Mouse (Mus musculus) midbrain, embryonic 11.5 days (tissue): ENCODE data around the gene Shc2. TPM values are rescaled to one million over a fixed set of nuclear protein-coding genes. Genes with fewer than 3 reads are reported as not detected.

Experiments used
- ATAC-seq: fragments of 200-750 bp; cut with Nextera tagmentation; 2 replicates; pipeline ENCODE4 v1.8.0; 2017; ENCODE audit warnings: moderate TSS enrichment, moderate library complexity; ENCODE audit not compliant: low FRiP score
- DNase-seq: peaks from one replicate; pipeline ENCODE4 v3.0.0; 2015; ENCODE audit warnings: low spot score; ENCODE audit errors: missing footprints
- H3K27ac ChIP-seq: fragments of 300-500 bp; sonication (generic); 2 replicates; pipeline ENCODE4 v1.5.1; 2014; ENCODE audit warnings: low read depth, low read length
- H3K27me3 ChIP-seq: fragments of 300-500 bp; sonication (generic); 2 replicates; pipeline ENCODE4 v1.6.1; 2014; ENCODE audit warnings: mild to moderate bottlenecking, low read length, moderate library complexity, mixed read lengths; ENCODE audit not compliant: control insufficient read depth, insufficient read depth
- H3K36me3 ChIP-seq: fragments of 300-500 bp; sonication (generic); 2 replicates; pipeline ENCODE4 v1.6.1; 2014; ENCODE audit warnings: mild to moderate bottlenecking, low read length, moderate library complexity, mixed read lengths; ENCODE audit not compliant: control insufficient read depth, insufficient read depth
- H3K4me1 ChIP-seq: fragments of 300-500 bp; sonication (generic); 2 replicates; pipeline ENCODE4 v1.6.1; 2014; ENCODE audit warnings: low read length; ENCODE audit not compliant: control insufficient read depth, insufficient read depth
- H3K4me2 ChIP-seq: fragments of 300-500 bp; sonication (generic); 2 replicates; pipeline ENCODE4 v1.6.1; 2014; ENCODE audit warnings: mild to moderate bottlenecking, moderate library complexity
- H3K4me3 ChIP-seq: fragments of 300-500 bp; sonication (generic); 2 replicates; pipeline ENCODE4 v1.5.1; 2014; ENCODE audit warnings: low read depth, low read length
- H3K9ac ChIP-seq: fragments of 300-500 bp; sonication (generic); 2 replicates; pipeline ENCODE4 v1.6.1; 2014; ENCODE audit warnings: low read length
- H3K9me3 ChIP-seq: fragments of 300-500 bp; sonication (generic); 2 replicates; pipeline ENCODE4 v1.6.1; 2016; ENCODE audit warnings: low read length; ENCODE audit not compliant: control insufficient read depth
- WGBS: fragments of 180-500 bp; shearing (Covaris S2); extraction: QIAGEN DNeasy Blood & Tissue Kit; methylation state at CpG from one replicate; pipeline ENCODE4 v1.1.7; 2014; 5-methylcytosine and 5-hydroxymethylcytosine counted together
- polyA plus RNA-seq: library from polyadenylated mRNA; unstranded; fragments of >200 nt; fragmentation: Nextera tagmentation; extraction: Ambion mirVana; gene quantifications from 2 replicates; pipeline ENCODE4 v1.2.1, GENCODE M21; 2014

The Shc2 gene
- polyA plus RNA-seq, 1 experiment from 2014 or later, result 13.0 TPM

GRCm38 (mm10) chr10:79590702-79591101, 47.0 kb downstream of the Shc2 start:
- DNase-seq (no peak), ATAC-seq (no peak)
- WGBS, result 94% methylated on average over 1 of the region's 1 CpGs
- Histone ChIP-seq H3K4me1 (no peaks in the 10 kb centered on the region), H3K4me2 (no peak overlapping the region), H3K27ac (no peak overlapping the region), H3K36me3 (no peaks in the 10 kb centered on the region; the same call in 1 of the 2 replicates), H3K9me3 (no peaks in the 10 kb centered on the region), H3K27me3 (peaks cover 4% of the 10 kb centered on the region; the same call in 1 of the 2 replicates), H3K9ac (no peak overlapping the region), H3K4me3 (no peak overlapping the region)

GRCm38 (mm10) chr10:79587752-79588126, 50.0 kb downstream of the Shc2 start:
- DNase-seq (peak; percentile 59), ATAC-seq (no peak)
- Histone ChIP-seq H3K27ac (no peak overlapping the region), H3K27me3 (no peaks in the 10 kb centered on the region), H3K4me1 (no peaks in the 10 kb centered on the region), H3K9ac (no peak overlapping the region), H3K4me3 (no peak overlapping the region), H3K9me3 (no peaks in the 10 kb centered on the region), H3K4me2 (no peak overlapping the region), H3K36me3 (no peaks in the 10 kb centered on the region; the same call in 1 of the 2 replicates)
- 73% methylated on average over 4 of the region's 4 CpGs for WGBS

- no peak within 1 kb of the TSS for H3K9ac ChIP-seq
- no peak within 1 kb of the TSS for H3K4me3 ChIP-seq
- no peaks in the 10 kb centered on the region; the same call in 1 of the 2 replicates for H3K36me3 ChIP-seq
- DNase-seq (peak; percentile 51), ATAC-seq (no peak)
- H3K9me3 ChIP-seq, result no peaks in the 10 kb centered on the region
- WGBS, result 77% methylated on average over 5 of the region's 5 CpGs
- no peaks in the 10 kb centered on the region for H3K4me1 ChIP-seq
- no peak within 1 kb of the TSS for H3K27ac ChIP-seq
- H3K4me2 ChIP-seq, result no peak within 1 kb of the TSS
- H3K27me3 ChIP-seq, result no peaks in the 10 kb centered on the region
Measured at GRCm38 (mm10) chr10:79587061-79587751, 50.5 kb downstream of the Shc2 start, which contains the start of gene Theg. Gene Theg (minus strand): TSS chr10:79587331.

GRCm38 (mm10) chr10:79586243-79586642, 51.5 kb downstream of the Shc2 start:
- H3K9ac ChIP-seq, result no peak overlapping the region
- WGBS, result 80% methylated on average over 8 of the region's 8 CpGs

GRCm38 (mm10) chr10:79585723-79586122, 52.0 kb downstream of the Shc2 start:
- no peaks in the 10 kb centered on the region for H3K4me1 ChIP-seq
- H3K36me3 ChIP-seq, result no peaks in the 10 kb centered on the region; the same call in 1 of the 2 replicates
- H3K9me3 ChIP-seq, result no peaks in the 10 kb centered on the region
- H3K27me3 ChIP-seq, result no peaks in the 10 kb centered on the region
- no peak overlapping the region for H3K27ac ChIP-seq
- 96% methylated on average over 5 of the region's 5 CpGs for WGBS
- ATAC-seq (no peak), DNase-seq (no peak)
- no peak overlapping the region for H3K4me3 ChIP-seq
- H3K9ac ChIP-seq, result no peak overlapping the region
- no peak overlapping the region for H3K4me2 ChIP-seq

More at GRCm38 (mm10) chr10:79586243-79586642, 51.5 kb downstream of the Shc2 start:
- Histone ChIP-seq H3K4me1 (no peaks in the 10 kb centered on the region), H3K27ac (no peak overlapping the region), H3K4me2 (no peak overlapping the region), H3K9me3 (no peaks in the 10 kb centered on the region), H3K36me3 (no peaks in the 10 kb centered on the region; the same call in 1 of the 2 replicates), H3K27me3 (no peaks in the 10 kb centered on the region), H3K4me3 (no peak overlapping the region)
- DNase-seq (peak; percentile 39), ATAC-seq (no peak)

GRCm38 (mm10) chr10:79585136-79585535, 52.6 kb downstream of the Shc2 start:
- H3K9ac ChIP-seq, result no peak overlapping the region
- no peak for ATAC-seq
- WGBS, result 92% methylated on average over 6 of the region's 6 CpGs
- H3K27me3 ChIP-seq, result no peaks in the 10 kb centered on the region
- no peaks in the 10 kb centered on the region for H3K9me3 ChIP-seq
- peak; percentile 35 for DNase-seq
- no peaks in the 10 kb centered on the region for H3K4me1 ChIP-seq
- H3K4me3 ChIP-seq, result no peak overlapping the region
- no peak overlapping the region for H3K4me2 ChIP-seq
- H3K36me3 ChIP-seq, result no peaks in the 10 kb centered on the region; the same call in 1 of the 2 replicates
- no peak overlapping the region for H3K27ac ChIP-seq

- Histone ChIP-seq H3K9ac (no peak overlapping the region), H3K4me2 (no peak overlapping the region), H3K27ac (no peak overlapping the region), H3K4me1 (no peaks in the 10 kb centered on the region), H3K36me3 (no peaks in the 10 kb centered on the region; the same call in 1 of the 2 replicates), H3K4me3 (no peak overlapping the region), H3K9me3 (no peaks in the 10 kb centered on the region), H3K27me3 (no peaks in the 10 kb centered on the region)
- WGBS, result 89% methylated on average over 9 of the region's 9 CpGs
- no peak for ATAC-seq
- peak; percentile 53 for DNase-seq
Measured at GRCm38 (mm10) chr10:79584426-79584825, 53.3 kb downstream of the Shc2 start.

- DNase-seq (peak; percentile 72), ATAC-seq (no peak)
- Histone ChIP-seq H3K27ac (no peak overlapping the region), H3K4me3 (no peak overlapping the region), H3K4me2 (no peak overlapping the region), H3K9me3 (no peaks in the 10 kb centered on the region), H3K27me3 (no peaks in the 10 kb centered on the region), H3K4me1 (no peaks in the 10 kb centered on the region), H3K9ac (no peak overlapping the region), H3K36me3 (no peaks in the 10 kb centered on the region; the same call in 1 of the 2 replicates)
- WGBS, result 71% methylated on average over 7 of the region's 7 CpGs
Measured at GRCm38 (mm10) chr10:79584021-79584420, 53.7 kb downstream of the Shc2 start.

GRCm38 (mm10) chr10:79581501-79581900, 56.2 kb downstream of the Shc2 start:
- Histone ChIP-seq H3K4me2 (no peak overlapping the region), H3K36me3 (no peaks in the 10 kb centered on the region), H3K4me1 (no peaks in the 10 kb centered on the region), H3K9ac (no peak overlapping the region), H3K4me3 (no peak overlapping the region), H3K9me3 (no peaks in the 10 kb centered on the region), H3K27me3 (no peaks in the 10 kb centered on the region), H3K27ac (no peak overlapping the region)
- no peak for ATAC-seq
- DNase-seq, result no peak
- whole genome bisulfite sequencing, result 94% methylated on average over 8 of the region's 8 CpGs
